Mouse (Mus musculus): Measurements from ENCODE around the gene Wdr82. TPM values are rescaled to one million over a fixed set of nuclear protein-coding genes. Genes with fewer than 3 reads are reported as not detected.

Gene Wdr82
- total and polyA plus RNA-seq, 2 experiments from 2014 or later, result 14.3 to 122 TPM

GRCm38 (mm10) chr9:106177799-106178198 is 7.1 kb downstream of the Wdr82 start:
- no peaks in the 10 kb centered on the region for H3K9me3 ChIP-seq (replicated peaks; ENCODE audit: control insufficient read depth, low read length)
- H3K36me3 ChIP-seq (replicated peaks; ENCODE audit: control insufficient read depth, insufficient read depth, low read length), result peaks cover 64% of the 10 kb centered on the region
- no peak for TF ChIP-seq EP300 (IDR thresholded peaks at IDR 0.05; ENCODE audit: low read depth)
- no peak for TF ChIP-seq CTCF (IDR thresholded peaks at IDR 0.05; ENCODE audit: low read depth)
- H3K27me3 ChIP-seq (ENCODE audit: control insufficient read depth, insufficient read depth, low read length), result no peaks in the 10 kb centered on the region
- DNase-seq (ENCODE audit: low spot score) (no peak), ATAC-seq (ENCODE audit: insufficient read depth, low read depth) (no peak)
- H3K27ac ChIP-seq (ENCODE audit: low read depth), result no peak overlapping the region; the same call in 1 of the 2 replicates
- WGBS, result 68% methylated on average over 6 of the region's 6 CpGs
- no peak overlapping the region for H3K4me2 ChIP-seq (ENCODE audit: low read depth, low read length)
- peaks cover 26% of the 10 kb centered on the region for H3K4me1 ChIP-seq (ENCODE audit: control insufficient read depth, insufficient read depth)
- H3K4me3 ChIP-seq (ENCODE audit: low read depth, low read length), result no peak overlapping the region
- H3K9ac ChIP-seq (replicated peaks; ENCODE audit: low read depth, low read length), result no peak overlapping the region

DNA sequence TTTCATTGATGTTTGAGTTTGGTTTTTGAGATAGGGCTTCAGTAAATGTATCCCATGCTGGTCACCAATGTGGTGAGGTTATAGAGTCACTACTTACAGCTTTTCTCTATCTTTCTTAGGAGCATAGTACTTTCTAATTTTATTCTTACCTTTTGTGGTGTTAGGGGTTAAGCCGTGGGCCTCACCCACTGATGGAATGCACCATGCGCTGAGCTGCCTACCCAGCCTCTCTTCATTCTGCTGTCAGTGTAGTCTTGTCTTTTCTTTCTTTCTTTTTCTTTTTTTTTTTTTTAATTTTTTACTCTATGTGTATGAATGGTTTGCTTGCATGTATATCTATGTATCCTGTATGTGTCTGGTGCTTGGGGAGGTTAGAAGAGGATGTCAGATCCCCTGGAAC is 8.7 kb downstream of the Wdr82 start:
- H3K27me3 ChIP-seq (ENCODE audit: control insufficient read depth, insufficient read depth, low read length), result no peaks in the 10 kb centered on the region
- WGBS, result 64% methylated on average over 2 of the region's 2 CpGs
- no peak overlapping the region for H3K27ac ChIP-seq (ENCODE audit: low read depth)
- H3K4me1 ChIP-seq (ENCODE audit: control insufficient read depth, insufficient read depth), result peaks cover 15% of the 10 kb centered on the region; the same call in 1 of the 2 replicates
- TF ChIP-seq EP300 (IDR thresholded peaks at IDR 0.05; ENCODE audit: low read depth), result no peak
- peaks cover 80% of the 10 kb centered on the region for H3K36me3 ChIP-seq (replicated peaks; ENCODE audit: control insufficient read depth, insufficient read depth, low read length)
- no peak overlapping the region for H3K4me3 ChIP-seq (ENCODE audit: low read depth, low read length)
- ATAC-seq (ENCODE audit: insufficient read depth, low read depth), result no peak
- no peak overlapping the region for H3K9ac ChIP-seq (replicated peaks; ENCODE audit: low read depth, low read length)
- no peak for DNase-seq (ENCODE audit: low spot score)
- H3K4me2 ChIP-seq (ENCODE audit: low read depth, low read length), result no peak overlapping the region
- H3K9me3 ChIP-seq (replicated peaks; ENCODE audit: control insufficient read depth, low read length), result no peaks in the 10 kb centered on the region

- DNase-seq (ENCODE audit: low spot score) (no peak), ATAC-seq (ENCODE audit: insufficient read depth, low read depth) (no peak)
- peaks cover 11% of the 10 kb centered on the region; the same call in 1 of the 2 replicates for H3K4me1 ChIP-seq (ENCODE audit: control insufficient read depth, insufficient read depth)
- H3K27ac ChIP-seq (ENCODE audit: low read depth), result no peak overlapping the region
- no peaks in the 10 kb centered on the region for H3K27me3 ChIP-seq (ENCODE audit: control insufficient read depth, insufficient read depth, low read length)
- H3K4me2 ChIP-seq (ENCODE audit: low read depth, low read length), result no peak overlapping the region
- H3K4me3 ChIP-seq (ENCODE audit: low read depth, low read length), result no peak overlapping the region
- 87% methylated on average over 3 of the region's 3 CpGs for WGBS
- no peaks in the 10 kb centered on the region for H3K9me3 ChIP-seq (replicated peaks; ENCODE audit: control insufficient read depth, low read length)
- TF ChIP-seq EP300 (IDR thresholded peaks at IDR 0.05; ENCODE audit: low read depth), result no peak
- TF ChIP-seq CTCF (IDR thresholded peaks at IDR 0.05; ENCODE audit: low read depth), result no peak
- no peak overlapping the region for H3K9ac ChIP-seq (replicated peaks; ENCODE audit: low read depth, low read length)
- H3K36me3 ChIP-seq (replicated peaks; ENCODE audit: control insufficient read depth, insufficient read depth, low read length), result peaks cover 85% of the 10 kb centered on the region
These were observed 9.2 kb downstream of the Wdr82 start for GRCm38 (mm10) chr9:106179964-106180363.

- H3K27ac ChIP-seq (ENCODE audit: low read depth), result no peak overlapping the region
- H3K4me3 ChIP-seq (ENCODE audit: low read depth, low read length), result no peak overlapping the region
- H3K4me2 ChIP-seq (ENCODE audit: low read depth, low read length), result no peak overlapping the region
- ATAC-seq (ENCODE audit: insufficient read depth, low read depth) (no peak), DNase-seq (ENCODE audit: low spot score) (no peak)
- H3K9ac ChIP-seq (replicated peaks; ENCODE audit: low read depth, low read length), result no peak overlapping the region
- H3K27me3 ChIP-seq (ENCODE audit: control insufficient read depth, insufficient read depth, low read length), result no peaks in the 10 kb centered on the region
- no peak for TF ChIP-seq CTCF (IDR thresholded peaks at IDR 0.05; ENCODE audit: low read depth)
- no peak for TF ChIP-seq EP300 (IDR thresholded peaks at IDR 0.05; ENCODE audit: low read depth)
- no peaks in the 10 kb centered on the region for H3K4me1 ChIP-seq (ENCODE audit: control insufficient read depth, insufficient read depth)
- WGBS, result 80% methylated on average over 4 of the region's 4 CpGs
- H3K36me3 ChIP-seq (replicated peaks; ENCODE audit: control insufficient read depth, insufficient read depth, low read length), result peaks cover 94% of the 10 kb centered on the region
- H3K9me3 ChIP-seq (replicated peaks; ENCODE audit: control insufficient read depth, low read length), result no peaks in the 10 kb centered on the region
These were observed 11.4 kb downstream of the Wdr82 start for GRCm38 (mm10) chr9:106182146-106182545.

GRCm38 (mm10) chr9:106183996-106184395 is 13.3 kb downstream of the Wdr82 start:
- no peak overlapping the region for H3K4me2 ChIP-seq (ENCODE audit: low read depth, low read length)
- H3K9ac ChIP-seq (replicated peaks; ENCODE audit: low read depth, low read length), result no peak overlapping the region
- no peaks in the 10 kb centered on the region for H3K9me3 ChIP-seq (replicated peaks; ENCODE audit: control insufficient read depth, low read length)
- 85% methylated on average over 5 of the region's 5 CpGs for WGBS
- DNase-seq (ENCODE audit: low spot score) (no peak), ATAC-seq (ENCODE audit: insufficient read depth, low read depth) (no peak)
- no peak for TF ChIP-seq EP300 (IDR thresholded peaks at IDR 0.05; ENCODE audit: low read depth)
- TF ChIP-seq CTCF (IDR thresholded peaks at IDR 0.05; ENCODE audit: low read depth), result no peak
- H3K4me3 ChIP-seq (ENCODE audit: low read depth, low read length), result no peak overlapping the region
- H3K27me3 ChIP-seq (ENCODE audit: control insufficient read depth, insufficient read depth, low read length), result no peaks in the 10 kb centered on the region
- H3K4me1 ChIP-seq (ENCODE audit: control insufficient read depth, insufficient read depth), result no peaks in the 10 kb centered on the region
- H3K27ac ChIP-seq (ENCODE audit: low read depth), result no peak overlapping the region
- H3K36me3 ChIP-seq (replicated peaks; ENCODE audit: control insufficient read depth, insufficient read depth, low read length), result peaks cover 99% of the 10 kb centered on the region

DNA sequence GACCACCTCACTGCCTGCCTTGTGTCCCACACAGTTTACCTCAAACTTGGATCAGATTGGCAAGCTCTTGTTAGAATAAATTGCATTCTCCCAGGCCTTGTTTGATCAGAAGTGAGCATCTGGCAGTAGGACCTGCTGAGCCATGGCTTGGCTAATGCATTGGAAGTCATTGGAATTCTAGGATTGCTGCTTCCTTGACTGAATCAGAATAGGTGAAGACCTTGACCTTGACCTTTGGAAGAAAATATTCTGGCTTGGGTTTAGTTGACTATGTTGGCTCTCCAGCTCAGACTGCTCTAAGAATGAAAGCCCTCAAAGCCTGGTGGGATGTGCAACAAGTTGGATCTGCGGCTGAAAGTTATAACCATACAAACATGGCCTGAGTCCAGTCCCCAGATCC is 20.6 kb downstream of the Wdr82 start:
- no peak overlapping the region for H3K27ac ChIP-seq (ENCODE audit: low read depth)
- no peaks in the 10 kb centered on the region for H3K27me3 ChIP-seq (ENCODE audit: control insufficient read depth, insufficient read depth, low read length)
- H3K4me3 ChIP-seq (ENCODE audit: low read depth, low read length), result no peak overlapping the region
- H3K4me2 ChIP-seq (ENCODE audit: low read depth, low read length), result no peak overlapping the region
- H3K9me3 ChIP-seq (replicated peaks; ENCODE audit: control insufficient read depth, low read length), result no peaks in the 10 kb centered on the region
- DNase-seq (ENCODE audit: low spot score), result no peak
- H3K4me1 ChIP-seq (ENCODE audit: control insufficient read depth, insufficient read depth), result no peaks in the 10 kb centered on the region
- no peak overlapping the region for H3K9ac ChIP-seq (replicated peaks; ENCODE audit: low read depth, low read length)
- peaks cover 72% of the 10 kb centered on the region for H3K36me3 ChIP-seq (replicated peaks; ENCODE audit: control insufficient read depth, insufficient read depth, low read length)
- TF ChIP-seq CTCF (IDR thresholded peaks at IDR 0.05; ENCODE audit: low read depth) (no peak), EP300 (IDR thresholded peaks at IDR 0.05; ENCODE audit: low read depth) (no peak)
- 97% methylated on average over 1 of the region's 1 CpGs for WGBS
- ATAC-seq (ENCODE audit: insufficient read depth, low read depth), result no peak

Data from heart, postnatal 0 days (tissue).